Mouse (Mus musculus): ENCODE measurements around the gene Vmn2r54.
"Not testable (repeated sequence)": the region's sequence is repeated elsewhere in the genome, so short reads cannot be mapped to it uniquely, and the experiment has no call there.

Gene Vmn2r54

DNA sequence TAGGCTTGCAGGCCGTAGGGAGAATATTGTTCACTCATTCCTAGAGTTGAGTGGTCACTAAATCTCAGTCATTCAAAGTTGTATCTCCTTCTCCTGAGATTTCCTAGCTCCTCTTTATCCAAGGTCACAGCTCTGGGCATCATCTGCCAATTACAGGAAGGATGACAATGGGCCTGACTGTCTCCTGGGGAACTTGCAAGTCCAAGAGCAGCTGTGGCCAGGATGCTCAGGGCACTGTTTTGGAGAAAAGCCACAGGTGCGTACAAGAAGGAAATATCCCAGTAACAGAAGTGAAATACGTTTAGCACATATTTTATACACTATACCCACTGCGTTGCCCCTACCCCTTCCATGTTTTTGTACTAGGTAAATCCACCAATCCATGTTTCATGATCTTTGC lies at the start of gene Vmn2r54:
Gene Vmn2r54, minus strand, starts transcription at position 101 of the 400 bp plus-strand sequence.
- DNase-seq (ENCODE audit: low read depth, low spot score): not testable (repeated sequence)

GRCm38 (mm10) chr7:12684903-12685302 lies 44.8 kb upstream of the Vmn2r54 start, which contains the start of gene Vmn2r55:
TSS of gene Vmn2r55 (minus strand) at chr7:12685003.
- DNase-seq (ENCODE audit: low read depth, low spot score): not testable (repeated sequence)

- no peak for DNase-seq (ENCODE audit: low read depth, low spot score)
Measured at GRCm38 (mm10) chr7:12608688-12609087, 31.4 kb downstream of the Vmn2r54 start, which contains the start of gene Vmn2r53. TSS of gene Vmn2r53 (minus strand) at chr7:12608788.

Data from A20 (cell line).